Mouse (Mus musculus): ENCODE measurements around the gene Pibf1.

DNA sequence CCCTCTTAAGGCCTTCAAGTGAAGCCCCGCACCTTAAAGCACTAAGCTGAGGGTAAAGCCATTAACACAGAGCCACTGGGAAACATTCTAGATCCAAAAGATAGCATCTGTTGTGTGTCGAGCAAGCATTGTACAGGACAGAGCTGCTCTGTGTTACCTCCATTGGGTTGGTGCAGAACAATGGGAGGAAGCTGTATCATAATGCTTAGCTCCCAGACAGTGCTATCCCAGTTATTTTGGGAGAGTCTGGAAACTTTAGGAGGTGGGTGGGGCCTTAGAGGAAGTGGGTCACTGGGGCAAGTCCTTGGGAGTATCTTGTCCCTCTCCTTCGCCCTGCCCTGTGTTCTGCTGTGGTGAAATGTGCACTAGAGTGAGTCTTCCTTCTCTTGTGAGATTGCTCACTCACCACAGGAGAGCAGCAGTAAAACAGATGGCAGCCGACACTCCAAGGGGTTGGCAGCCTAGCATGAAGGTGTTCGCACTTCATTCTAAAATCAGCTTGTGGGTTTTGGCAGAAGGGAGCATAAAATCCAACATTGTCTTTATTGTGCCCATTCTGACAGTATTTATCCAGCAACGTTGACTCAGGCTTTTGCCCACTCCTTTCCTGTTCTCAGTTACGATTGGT lies 40.2 kb upstream of the Pibf1 start:
- TF ChIP-seq POLR2A (IDR thresholded peaks at IDR 0.05; ENCODE audit: borderline replicate concordance, low read depth, low read length): no peak
- TF ChIP-seq CTCF (IDR thresholded peaks at IDR 0.05; ENCODE audit: low read depth, low read length): no peak
